Mouse (Mus musculus) forebrain, embryonic 10.5 days (tissue): ENCODE data around the gene Dgcr8. TPM values are rescaled to one million over a fixed set of nuclear protein-coding genes. Genes with fewer than 3 reads are reported as not detected.
"Not testable (repeated sequence)": the region's sequence is repeated elsewhere in the genome, so short reads cannot be mapped to it uniquely, and the experiment has no call there.

Experiments used
- DNase-seq: peaks from one replicate; pipeline ENCODE4 v3.0.0-alpha.2; 2017; ENCODE audit warnings: low spot score; ENCODE audit errors: extremely low spot score
- H3K27ac ChIP-seq: fragments of 300-500 bp; sonication (generic); 2 replicates; pipeline ENCODE4 v1.5.1; 2016; ENCODE audit warnings: mild to moderate bottlenecking
- H3K27me3 ChIP-seq: fragments of 300-500 bp; sonication (generic); 2 replicates; pipeline ENCODE4 v1.6.1; 2016; ENCODE audit warnings: mild to moderate bottlenecking; ENCODE audit not compliant: poor library complexity, severe bottlenecking
- H3K36me3 ChIP-seq: fragments of 300-500 bp; sonication (generic); replicated peaks from 2 replicates; pipeline ENCODE4 v1.6.1; 2016; ENCODE audit warnings: mild to moderate bottlenecking, moderate library complexity
- H3K4me1 ChIP-seq: fragments of 300-500 bp; sonication (generic); 2 replicates; pipeline ENCODE4 v1.6.1; 2016
- H3K4me3 ChIP-seq: fragments of 300-500 bp; sonication (generic); 2 replicates; pipeline ENCODE4 v1.5.1; 2016; ENCODE audit warnings: mild to moderate bottlenecking, moderate library complexity
- H3K9me3 ChIP-seq: fragments of 300-500 bp; sonication (generic); 2 replicates; pipeline ENCODE4 v1.6.1; 2016; ENCODE audit warnings: mild to moderate bottlenecking, moderate library complexity
- WGBS: fragments of 180-500 bp; shearing (Covaris S2); methylation state at CpG from one replicate; pipeline ENCODE4 v1.1.7; 2016; 5-methylcytosine and 5-hydroxymethylcytosine counted together
- polyA plus RNA-seq: library from polyadenylated mRNA; unstranded; fragments of >200 nt; fragmentation: Nextera tagmentation; extraction: Ambion mirVana; gene quantifications from 2 replicates; pipeline ENCODE4 v1.2.1, GENCODE M21; 2016

Gene Dgcr8
- 48.9 and 49.7 TPM in 2 replicates for polyA plus RNA-seq

DNA sequence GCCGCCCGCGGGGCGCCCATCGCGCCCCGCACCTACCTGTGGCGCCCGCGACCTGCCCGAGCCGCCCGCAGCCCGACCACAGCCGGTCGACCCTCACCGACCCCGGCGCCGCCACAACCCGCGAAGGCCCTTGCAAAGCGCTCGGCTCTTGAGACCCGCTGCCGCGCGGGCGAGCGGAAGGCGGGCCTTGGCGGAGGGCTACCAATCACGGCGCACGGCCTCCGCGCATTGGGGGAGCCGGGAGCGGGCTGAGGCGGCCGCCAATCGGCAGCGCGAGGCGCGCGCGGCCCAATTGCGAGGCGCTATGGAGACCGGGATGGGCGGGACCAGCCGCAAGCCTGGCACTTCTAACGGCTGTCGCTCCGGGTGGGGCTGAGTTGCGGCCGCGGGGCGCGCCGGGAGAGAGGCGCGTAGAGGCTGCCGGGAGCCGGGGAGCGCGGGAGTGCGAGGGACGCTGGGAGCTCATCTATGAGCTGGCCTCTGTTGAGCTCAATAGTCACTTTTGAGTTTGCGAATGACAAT, at the start of gene Dgcr8:
TSS of gene Dgcr8 (minus strand) at position 180 of the 522 bp plus-strand sequence.
- peaks cover 34% of the 10 kb centered on the region for H3K36me3 ChIP-seq
- no peaks in the 10 kb centered on the region for H3K9me3 ChIP-seq
- H3K27ac ChIP-seq, result peak within 1 kb of the TSS; percentile 94
- H3K4me3 ChIP-seq, result peak within 1 kb of the TSS; percentile 68
- H3K4me1 ChIP-seq, result peaks cover 36% of the 10 kb centered on the region
- no peaks in the 10 kb centered on the region for H3K27me3 ChIP-seq
- under 1% methylated on average over 71 of the region's 71 CpGs for WGBS
- peak; percentile 97 for DNase-seq

DNA sequence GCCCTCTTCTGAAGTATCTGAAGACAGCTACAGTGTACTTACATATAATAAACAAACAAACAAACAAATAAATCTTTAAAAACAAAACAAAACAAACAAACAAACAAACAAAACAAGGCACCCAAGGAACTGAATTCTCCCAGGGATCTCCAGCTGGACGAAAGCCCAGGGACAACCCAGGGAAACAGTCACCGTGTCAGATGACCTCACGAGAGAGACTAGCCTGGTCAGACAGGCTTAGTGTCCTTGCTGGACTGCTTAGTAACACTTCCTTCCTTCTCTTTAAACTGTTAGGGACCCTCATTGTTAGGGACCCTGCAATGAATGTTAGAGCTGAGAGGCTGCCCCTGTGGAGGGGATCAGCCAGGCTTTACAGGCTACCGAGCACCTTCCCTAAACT, 48.2 kb upstream of the Dgcr8 start:
- Histone ChIP-seq H3K4me3 (no peak overlapping the region), H3K27ac (no peak overlapping the region), H3K36me3 (peaks cover 8% of the 10 kb centered on the region), H3K4me1 (peaks cover 9% of the 10 kb centered on the region), H3K9me3 (no peaks in the 10 kb centered on the region), H3K27me3 (no peaks in the 10 kb centered on the region)
- 89% methylated on average over 4 of the region's 4 CpGs for WGBS
- no peak for DNase-seq

DNA sequence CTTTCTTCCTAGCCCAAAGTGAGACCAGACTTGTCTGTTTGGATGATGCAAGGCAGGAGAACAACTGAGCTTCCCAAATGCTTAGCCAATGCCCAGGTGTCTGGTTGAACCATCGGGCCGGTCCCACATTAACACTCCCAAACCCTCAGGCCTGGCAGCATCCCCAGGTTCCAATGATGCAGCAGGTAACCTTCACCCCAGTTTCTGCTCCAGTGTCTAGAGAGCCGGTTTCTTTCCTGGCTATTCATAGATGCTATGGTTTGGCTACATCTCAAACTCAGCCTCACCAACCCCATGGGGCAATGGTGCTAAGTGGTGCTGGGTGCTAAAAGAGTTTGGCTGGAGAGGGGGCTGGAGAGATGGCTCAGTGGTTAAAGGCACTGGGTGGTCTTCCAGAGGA, 46.9 kb upstream of the Dgcr8 start:
- H3K9me3 ChIP-seq, result no peaks in the 10 kb centered on the region
- no peak overlapping the region for H3K27ac ChIP-seq
- H3K36me3 ChIP-seq, result peaks cover 10% of the 10 kb centered on the region
- peaks cover 8% of the 10 kb centered on the region for H3K4me1 ChIP-seq
- no peak overlapping the region for H3K4me3 ChIP-seq
- no peak for DNase-seq
- H3K27me3 ChIP-seq, result no peaks in the 10 kb centered on the region
- 93% methylated on average over 3 of the region's 3 CpGs for WGBS

DNA sequence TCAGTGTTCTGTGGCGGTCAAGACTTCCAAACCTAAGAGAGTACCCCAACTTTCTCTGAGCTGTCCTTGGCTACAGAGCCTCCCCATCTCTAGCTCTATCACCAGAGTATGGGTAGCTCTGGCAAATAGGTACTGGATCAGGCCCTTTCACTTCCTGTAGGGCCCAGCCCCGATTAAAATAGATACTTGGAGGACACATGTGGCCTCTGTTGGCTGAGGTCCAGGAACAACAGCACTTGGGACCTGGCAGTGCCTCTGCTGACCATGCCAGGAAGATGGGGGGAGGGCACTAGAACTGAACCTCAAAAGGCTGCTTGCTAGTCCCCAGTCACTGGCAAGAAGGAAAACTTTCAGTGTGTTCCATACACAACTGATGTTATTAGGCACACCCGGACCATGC, 44.9 kb upstream of the Dgcr8 start:
- H3K27ac ChIP-seq, result no peak overlapping the region
- H3K36me3 ChIP-seq, result peaks cover 10% of the 10 kb centered on the region
- no peaks in the 10 kb centered on the region for H3K9me3 ChIP-seq
- no peak overlapping the region for H3K4me3 ChIP-seq
- H3K4me1 ChIP-seq, result no peaks in the 10 kb centered on the region
- WGBS, result 89% methylated on average over 3 of the region's 3 CpGs
- H3K27me3 ChIP-seq, result no peaks in the 10 kb centered on the region
- no peak for DNase-seq

DNA sequence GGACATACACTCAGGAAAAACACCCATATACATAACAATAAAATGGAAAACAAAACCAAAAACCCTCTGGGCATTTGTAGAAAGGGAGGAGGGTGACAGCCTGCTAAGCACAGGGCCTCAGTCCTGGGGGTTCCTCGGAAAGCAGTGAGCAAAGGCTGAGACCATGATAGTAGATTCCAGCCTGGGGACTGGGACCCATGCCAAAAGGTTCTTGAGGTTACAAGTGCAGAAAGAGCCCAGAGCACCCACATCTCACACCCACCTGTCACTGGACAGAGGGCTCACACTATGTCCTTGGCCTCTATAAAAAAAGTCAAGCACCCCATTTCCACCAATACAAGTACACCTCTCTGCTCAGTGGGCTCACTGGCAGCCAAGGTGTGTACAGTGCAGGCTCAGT, 39.5 kb upstream of the Dgcr8 start:
- no peaks in the 10 kb centered on the region for H3K27me3 ChIP-seq
- no peaks in the 10 kb centered on the region for H3K9me3 ChIP-seq
- H3K36me3 ChIP-seq, result peaks cover 4% of the 10 kb centered on the region; the same call in 1 of the 2 replicates
- H3K27ac ChIP-seq, result no peak overlapping the region
- no peak for DNase-seq
- H3K4me3 ChIP-seq, result no peak overlapping the region
- H3K4me1 ChIP-seq, result no peaks in the 10 kb centered on the region
- 79% methylated on average over 1 of the region's 1 CpGs for WGBS

DNA sequence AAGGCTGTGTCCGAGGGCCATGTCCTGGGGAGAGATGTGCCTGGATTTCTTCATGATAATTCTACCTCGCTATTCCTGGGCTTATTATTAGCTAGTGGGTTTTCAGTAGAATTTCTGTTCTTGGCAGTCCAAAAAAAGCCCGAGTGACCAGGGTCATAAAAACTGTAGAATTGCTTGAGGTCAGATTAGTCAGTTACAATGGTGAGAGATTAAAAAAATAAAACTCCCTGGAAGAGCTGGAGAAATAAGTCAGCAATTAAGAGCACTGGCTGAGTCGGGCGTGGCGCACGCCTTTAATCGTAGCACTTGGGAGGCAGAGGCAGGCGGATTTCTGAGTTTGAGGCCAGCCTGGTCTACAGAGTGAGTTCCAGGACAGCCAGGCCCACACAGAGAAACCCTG, 38.9 kb upstream of the Dgcr8 start:
- Histone ChIP-seq H3K9me3 (no peaks in the 10 kb centered on the region), H3K4me3 (no peak overlapping the region), H3K36me3 (peaks cover 4% of the 10 kb centered on the region; the same call in 1 of the 2 replicates), H3K4me1 (no peaks in the 10 kb centered on the region), H3K27me3 (no peaks in the 10 kb centered on the region), H3K27ac (no peak overlapping the region)
- 93% methylated on average over 9 of the region's 9 CpGs for WGBS
- no peak for DNase-seq

DNA sequence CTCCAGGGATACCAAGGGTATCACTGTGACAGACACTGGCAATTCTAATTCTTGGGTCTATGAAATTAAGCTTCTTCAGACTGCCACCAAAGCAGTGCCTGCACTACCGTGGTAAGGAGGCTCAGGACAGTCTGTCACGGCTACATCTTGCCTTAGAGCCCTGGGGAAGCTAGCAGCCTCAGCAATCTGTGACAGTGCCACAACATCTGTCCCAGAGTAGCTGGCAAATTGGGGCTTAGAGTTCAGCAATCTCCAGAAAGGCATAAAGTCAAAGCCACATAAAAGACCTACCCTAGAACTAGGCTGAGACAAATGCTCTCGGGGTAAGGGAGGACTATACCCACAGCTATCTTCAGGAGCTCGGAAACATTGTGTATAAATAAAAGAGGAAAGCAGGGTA, 36.7 kb upstream of the Dgcr8 start:
- no peak overlapping the region for H3K27ac ChIP-seq
- WGBS, result 78% methylated on average over 4 of the region's 4 CpGs
- no peak for DNase-seq
- H3K9me3 ChIP-seq, result no peaks in the 10 kb centered on the region
- H3K36me3 ChIP-seq, result 0 out of 2 replicates have a peak, but pooled peaks cover 2% of the 10 kb centered on the region
- H3K4me3 ChIP-seq, result no peak overlapping the region
- no peaks in the 10 kb centered on the region for H3K27me3 ChIP-seq
- H3K4me1 ChIP-seq, result no peaks in the 10 kb centered on the region

DNA sequence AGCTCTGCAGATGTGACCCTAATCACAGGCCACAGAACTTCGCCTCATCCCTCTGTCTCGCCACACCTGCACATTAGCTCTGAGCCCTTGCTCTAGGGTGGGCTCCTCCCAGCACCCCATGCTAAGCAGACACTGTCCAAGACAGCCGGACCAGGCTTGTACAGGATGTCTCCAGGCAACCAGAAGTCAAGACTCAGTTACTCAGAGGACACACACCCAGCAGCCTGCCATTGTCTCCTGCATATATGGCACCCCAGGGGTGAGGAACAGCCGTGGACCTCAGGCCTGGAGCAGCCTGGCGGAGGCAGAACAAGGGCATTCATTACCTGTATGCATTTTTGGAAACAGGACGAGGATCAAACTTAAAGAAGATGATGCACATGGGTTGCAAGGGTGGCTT, 35.0 kb upstream of the Dgcr8 start:
- no peaks in the 10 kb centered on the region for H3K4me1 ChIP-seq
- WGBS, result 86% methylated on average over 6 of the region's 6 CpGs
- no peak overlapping the region for H3K27ac ChIP-seq
- 0 out of 2 replicates have a peak, but pooled peaks cover 2% of the 10 kb centered on the region for H3K36me3 ChIP-seq
- no peak for DNase-seq
- H3K27me3 ChIP-seq, result no peaks in the 10 kb centered on the region
- no peak overlapping the region for H3K4me3 ChIP-seq
- H3K9me3 ChIP-seq, result no peaks in the 10 kb centered on the region

DNA sequence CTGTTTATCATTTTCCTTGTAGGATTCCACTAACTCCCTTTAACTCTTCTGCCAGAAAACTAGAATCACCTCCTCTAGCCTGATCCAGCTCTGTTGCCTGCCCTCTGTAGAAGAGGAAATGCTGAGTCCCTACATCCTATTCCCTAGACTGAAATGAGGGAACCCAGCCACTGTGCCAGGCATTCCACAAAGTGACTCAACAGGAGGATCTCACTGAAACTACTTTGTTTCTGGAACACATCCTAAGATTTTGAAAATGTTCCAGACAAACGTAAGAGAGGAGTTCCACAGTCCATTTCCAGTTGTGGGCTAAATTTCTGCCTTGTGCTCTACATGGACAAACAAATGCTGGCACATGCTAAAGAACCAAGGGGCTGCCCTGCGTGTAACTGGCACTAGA, 34.4 kb upstream of the Dgcr8 start:
- H3K27me3 ChIP-seq, result no peaks in the 10 kb centered on the region
- H3K9me3 ChIP-seq, result no peaks in the 10 kb centered on the region
- no peak overlapping the region for H3K27ac ChIP-seq
- DNase-seq, result no peak
- no peak overlapping the region for H3K4me3 ChIP-seq
- 88% methylated on average over 2 of the region's 2 CpGs for WGBS
- H3K36me3 ChIP-seq, result 0 out of 2 replicates have a peak, but pooled peaks cover 2% of the 10 kb centered on the region
- no peaks in the 10 kb centered on the region for H3K4me1 ChIP-seq

DNA sequence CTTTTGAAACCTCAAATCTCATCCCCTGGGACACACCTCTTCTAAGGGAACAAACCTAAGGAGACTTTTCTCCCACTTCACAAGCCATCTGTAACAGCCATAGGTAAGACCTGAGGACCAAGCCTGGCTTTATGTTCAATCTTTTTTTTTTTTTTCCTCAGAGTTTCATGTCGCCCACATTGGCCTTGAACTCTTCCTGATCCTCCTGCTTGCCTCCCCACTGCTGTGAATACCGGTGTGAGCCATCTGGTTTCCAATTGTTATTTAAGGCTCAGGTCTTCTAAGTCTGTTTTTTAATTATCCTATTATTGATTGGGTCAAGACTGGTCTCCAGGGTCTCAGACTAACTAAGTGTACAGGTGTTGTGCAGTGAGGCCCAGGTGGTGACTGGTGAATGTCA, 32.4 kb upstream of the Dgcr8 start:
- H3K4me1 ChIP-seq, result no peaks in the 10 kb centered on the region
- 0 out of 2 replicates have a peak, but pooled peaks cover 2% of the 10 kb centered on the region for H3K36me3 ChIP-seq
- no peaks in the 10 kb centered on the region for H3K9me3 ChIP-seq
- WGBS, result 77% methylated on average over 2 of the region's 2 CpGs
- DNase-seq, result no peak
- H3K4me3 ChIP-seq, result no peak overlapping the region
- no peaks in the 10 kb centered on the region for H3K27me3 ChIP-seq
- no peak overlapping the region for H3K27ac ChIP-seq

DNA sequence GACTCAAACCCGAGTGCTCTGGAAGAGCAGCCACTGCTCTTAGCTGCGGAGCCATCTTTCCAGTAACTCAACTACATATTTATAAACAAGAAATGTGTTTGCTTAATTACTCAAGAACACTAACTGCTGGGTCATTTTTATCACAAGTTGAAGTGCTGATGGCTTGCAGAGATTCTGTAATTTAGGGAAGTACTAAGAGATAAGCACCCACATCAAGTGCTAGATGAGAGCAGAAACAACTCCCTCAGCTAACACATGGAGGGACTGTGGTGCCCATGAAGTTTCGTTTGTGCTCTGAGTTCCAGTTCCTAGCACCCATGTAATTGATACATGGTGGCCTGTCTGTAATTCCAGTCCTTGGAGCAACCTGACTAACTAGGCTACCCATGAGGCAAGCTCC, 29.9 kb upstream of the Dgcr8 start:
- Histone ChIP-seq H3K4me3 (no peak overlapping the region), H3K27ac (no peak overlapping the region), H3K27me3 (no peaks in the 10 kb centered on the region), H3K9me3 (no peaks in the 10 kb centered on the region), H3K36me3 (0 out of 2 replicates have a peak, but pooled peaks cover 2% of the 10 kb centered on the region), H3K4me1 (no peaks in the 10 kb centered on the region)
- 93% methylated on average over 3 of the region's 3 CpGs for WGBS
- DNase-seq, result no peak

DNA sequence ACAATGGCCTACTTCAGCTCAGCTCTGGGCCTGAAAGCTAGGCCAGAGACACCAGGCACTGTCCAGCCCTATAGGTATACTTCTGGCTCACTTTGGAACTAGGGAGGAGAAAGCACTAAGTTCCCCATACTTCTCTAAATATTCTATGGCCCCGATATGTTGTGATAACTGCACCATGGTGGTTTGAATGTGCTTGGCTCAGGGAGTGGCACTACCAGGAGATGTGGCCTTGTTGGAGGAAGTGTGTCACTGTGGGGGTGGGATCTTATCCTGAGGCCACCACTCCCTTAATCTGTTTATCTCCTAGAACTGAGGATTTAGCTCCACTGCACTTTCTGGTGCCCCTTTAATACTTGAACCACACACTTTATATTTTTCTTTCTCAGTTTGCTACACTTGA, 19.1 kb upstream of the Dgcr8 start:
- Histone ChIP-seq H3K4me3 (no peak overlapping the region), H3K27me3 (no peaks in the 10 kb centered on the region), H3K36me3 (peaks cover 28% of the 10 kb centered on the region), H3K27ac (no peak overlapping the region), H3K4me1 (no peaks in the 10 kb centered on the region), H3K9me3 (no peaks in the 10 kb centered on the region)
- 91% methylated on average over 1 of the region's 1 CpGs for WGBS
- no peak for DNase-seq

DNA sequence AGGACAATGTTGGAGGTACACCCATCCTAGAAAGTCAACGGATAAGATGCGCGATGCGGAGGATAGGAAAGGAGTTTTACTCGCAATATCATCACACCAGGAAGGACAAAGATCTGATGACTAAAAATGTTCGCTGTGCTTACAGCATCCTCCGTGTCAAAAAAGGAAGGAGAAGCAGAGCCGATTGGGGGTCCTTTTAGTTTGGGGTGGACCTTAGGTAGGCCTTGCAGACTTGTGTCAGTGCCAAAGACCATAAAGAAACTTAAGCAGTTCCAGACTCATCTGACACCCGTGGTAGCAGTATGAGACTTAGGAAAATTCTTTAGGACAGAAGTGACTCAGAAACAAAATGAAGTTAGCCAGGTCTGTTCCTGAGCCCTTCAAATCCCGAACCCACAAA, 568 bp upstream of the Dgcr8 start:
- not testable (repeated sequence) for DNase-seq, H3K9me3 ChIP-seq, H3K27me3 ChIP-seq
- Histone ChIP-seq H3K4me1 (peaks cover 36% of the 10 kb centered on the region), H3K4me3 (peak overlapping the region; percentile 68), H3K27ac (peak overlapping the region; percentile 94), H3K36me3 (peaks cover 30% of the 10 kb centered on the region)
- WGBS, result 8% methylated on average over 10 of the region's 10 CpGs

DNA sequence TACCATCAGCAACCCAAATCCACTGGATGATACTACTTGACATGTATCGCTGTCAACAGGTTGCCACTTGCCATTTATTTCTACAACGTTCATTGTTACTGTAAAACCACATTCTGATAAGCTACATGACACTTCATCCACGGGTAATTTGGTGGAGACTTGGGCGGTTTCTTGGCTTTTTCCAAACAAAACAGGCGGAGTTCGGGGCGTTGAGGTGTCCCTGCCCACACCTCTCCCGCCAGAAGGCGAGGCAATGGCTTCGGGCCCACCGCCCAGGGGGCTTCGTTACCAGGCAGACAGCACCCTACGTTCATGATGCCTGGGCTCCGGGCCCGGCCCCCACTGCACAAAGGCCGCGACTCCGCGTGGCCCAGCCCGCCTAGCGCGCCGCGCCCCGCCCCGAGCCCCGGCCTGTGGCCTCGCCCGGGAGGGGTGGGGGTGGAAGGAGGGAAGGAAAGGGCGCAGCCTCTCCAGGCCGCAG, 425 bp downstream of the Dgcr8 start:
- Histone ChIP-seq H3K27ac (peak overlapping the region; percentile 94), H3K4me3 (peak overlapping the region; percentile 68), H3K36me3 (peaks cover 40% of the 10 kb centered on the region), H3K27me3 (no peaks in the 10 kb centered on the region), H3K4me1 (peaks cover 36% of the 10 kb centered on the region), H3K9me3 (no peaks in the 10 kb centered on the region)
- whole genome bisulfite sequencing, result 1% methylated on average over 31 of the region's 31 CpGs
- DNase-seq, result no peak
